Mouse (Mus musculus) adrenal gland, postnatal 10 days (tissue): Measurements from ENCODE around the gene 1110065P20Rik. TPM values are rescaled to one million over a fixed set of nuclear protein-coding genes. Genes with fewer than 3 reads are reported as not detected.

ENCODE experiments used
- total RNA-seq, 2 experiments: library from RNA; stranded (reverse); gene quantifications; 2 replicates each; pipeline ENCODE4 v1.2.3; 2021

Gene 1110065P20Rik
- total RNA-seq, 2 experiments from 2014 or later = 49.6 to 54.7 TPM

Other genes with a start within 250 kb of the 1110065P20Rik start
- gene 3100002H09Rik, start 240.4 kb downstream of the 1110065P20Rik start, total RNA-seq = not detected
- gene Pou3f1, start 194.4 kb downstream of the 1110065P20Rik start, total RNA-seq = under 1 TPM; 0.24 to 0.27 TPM
- 10 to 100 TPM; 29.4 to 29.9 TPM for gene Utp11, start 157.6 kb downstream of the 1110065P20Rik start, total RNA-seq
- gene Fhl3, start 150.5 kb downstream of the 1110065P20Rik start, total RNA-seq = 10 to 100 TPM in 1 of 2 experiments, 1 to 10 TPM in 1; 9.5 to 15.8 TPM
- 10 to 100 TPM; 39.2 to 40.3 TPM for gene Sf3a3, start 136.4 kb downstream of the 1110065P20Rik start, total RNA-seq
- 10 to 100 TPM; 20.4 to 25.4 TPM for gene Inpp5b, start 109.3 kb downstream of the 1110065P20Rik start, total RNA-seq
- gene Mtf1, start 49.1 kb downstream of the 1110065P20Rik start, total RNA-seq = 10 to 100 TPM; 24.0 to 24.7 TPM
- 10 to 100 TPM; 34.9 to 42.9 TPM for gene Yrdc, start 517 bp downstream of the 1110065P20Rik start, total RNA-seq
- gene Maneal, start 11.0 kb upstream of the 1110065P20Rik start, total RNA-seq = 1 to 10 TPM; 3.5 to 5.2 TPM
- gene Epha10, start 29.7 kb upstream of the 1110065P20Rik start, total RNA-seq = 1 to 10 TPM; 4.5 to 4.9 TPM
- gene 9930104L06Rik, start 85.9 kb upstream of the 1110065P20Rik start, total RNA-seq = 10 to 100 TPM in 1 of 2 experiments, 1 to 10 TPM in 1; 9.6 to 11.1 TPM
- 10 to 100 TPM; 18.6 to 19.2 TPM for gene Cdca8, start 88.1 kb upstream of the 1110065P20Rik start, total RNA-seq
- 1 to 10 TPM; 5.2 to 6.0 TPM for gene Rspo1, start 135.2 kb upstream of the 1110065P20Rik start, total RNA-seq
- gene Gnl2, start 165.4 kb upstream of the 1110065P20Rik start, total RNA-seq = 10 to 100 TPM; 51.9 to 55.5 TPM
- not detected for gene Dnali1, start 214.5 kb upstream of the 1110065P20Rik start, total RNA-seq
- 10 to 100 TPM; 15.5 to 16.7 TPM for gene Snip1, start 215.5 kb upstream of the 1110065P20Rik start, total RNA-seq
- 10 to 100 TPM; 23.8 to 36.0 TPM for gene Meaf6, start 233.9 kb upstream of the 1110065P20Rik start, total RNA-seq